Mouse (Mus musculus) neural tube, embryonic 15.5 days (tissue): ENCODE data around the gene Ppard. TPM values are rescaled to one million over a fixed set of nuclear protein-coding genes. Genes with fewer than 3 reads are reported as not detected.

Source experiments
- ATAC-seq: fragments of 200-750 bp; cut with Nextera tagmentation; 2 replicates; pipeline ENCODE4 v1.8.0; 2017; ENCODE audit warnings: mild to moderate bottlenecking, moderate TSS enrichment, moderate library complexity; ENCODE audit not compliant: low FRiP score
- H3K27ac ChIP-seq: fragments of 300-500 bp; sonication (generic); replicated peaks from 2 replicates; pipeline ENCODE4 v1.5.1; 2015; ENCODE audit warnings: mild to moderate bottlenecking, inconsistent platforms
- H3K27me3 ChIP-seq: fragments of 300-500 bp; sonication (generic); replicated peaks from 2 replicates; pipeline ENCODE4 v1.6.1; 2015; ENCODE audit warnings: inconsistent platforms
- H3K36me3 ChIP-seq: fragments of 300-500 bp; sonication (generic); 2 replicates; pipeline ENCODE4 v1.6.1; 2015; ENCODE audit warnings: inconsistent platforms
- H3K4me1 ChIP-seq: fragments of 300-500 bp; sonication (generic); 2 replicates; pipeline ENCODE4 v1.6.1; 2015; ENCODE audit warnings: inconsistent platforms
- H3K4me2 ChIP-seq: fragments of 300-500 bp; sonication (generic); 2 replicates; pipeline ENCODE4 v1.6.1; 2015; ENCODE audit warnings: inconsistent platforms, mild to moderate bottlenecking, moderate library complexity
- H3K4me3 ChIP-seq: fragments of 300-500 bp; sonication (generic); replicated peaks from 2 replicates; pipeline ENCODE4 v1.5.1; 2015; ENCODE audit warnings: mild to moderate bottlenecking, inconsistent platforms
- H3K9ac ChIP-seq: fragments of 300-500 bp; sonication (generic); replicated peaks from 2 replicates; pipeline ENCODE4 v1.6.1; 2015; ENCODE audit warnings: mild to moderate bottlenecking, inconsistent platforms
- H3K9me3 ChIP-seq: fragments of 300-500 bp; sonication (generic); replicated peaks from 2 replicates; pipeline ENCODE4 v1.6.1; 2016; ENCODE audit warnings: inconsistent platforms
- WGBS: fragments of 180-500 bp; shearing (Covaris S2); methylation state at CpG from one replicate; pipeline ENCODE4 v1.1.7; 2015; ENCODE audit warnings: mixed read lengths; 5-methylcytosine and 5-hydroxymethylcytosine counted together
- polyA plus RNA-seq: library from polyadenylated mRNA; unstranded; fragments of >200 nt; fragmentation: Nextera tagmentation; extraction: Ambion mirVana; gene quantifications from 2 replicates; pipeline ENCODE4 v1.2.1, GENCODE M21; 2015

Ppard gene
- polyA plus RNA-seq, 1 experiment from 2014 or later = 1.3 TPM

DNA sequence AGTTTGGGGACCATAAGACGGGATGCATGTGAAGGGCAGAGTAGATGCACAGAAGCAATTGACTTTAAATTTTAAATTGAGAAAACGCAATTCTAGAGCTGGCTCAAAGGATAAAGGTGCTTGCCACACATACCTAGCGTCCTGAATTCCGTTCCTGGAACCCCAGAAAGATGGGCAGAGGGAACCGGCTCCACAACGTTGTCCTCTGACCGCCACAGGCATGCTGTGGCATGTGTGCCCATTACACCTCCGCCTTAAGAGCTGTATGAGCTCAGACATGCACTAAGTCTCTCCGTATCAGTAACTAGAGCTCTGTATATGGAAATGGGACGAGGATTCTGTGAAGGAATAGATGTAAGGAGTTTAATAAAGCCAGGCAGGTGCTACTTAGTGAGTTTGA is 7.9 kb upstream of the Ppard start:
- Histone ChIP-seq H3K27me3 (no peaks in the 10 kb centered on the region), H3K9me3 (no peaks in the 10 kb centered on the region), H3K36me3 (no peaks in the 10 kb centered on the region), H3K4me1 (peaks cover 27% of the 10 kb centered on the region), H3K4me2 (no peak overlapping the region), H3K4me3 (no peak overlapping the region), H3K9ac (no peak overlapping the region), H3K27ac (peak overlapping the region; percentile 15; the same call in 1 of the 2 replicates)
- 89% methylated on average over 10 of the region's 10 CpGs for WGBS
- no peak for ATAC-seq

DNA sequence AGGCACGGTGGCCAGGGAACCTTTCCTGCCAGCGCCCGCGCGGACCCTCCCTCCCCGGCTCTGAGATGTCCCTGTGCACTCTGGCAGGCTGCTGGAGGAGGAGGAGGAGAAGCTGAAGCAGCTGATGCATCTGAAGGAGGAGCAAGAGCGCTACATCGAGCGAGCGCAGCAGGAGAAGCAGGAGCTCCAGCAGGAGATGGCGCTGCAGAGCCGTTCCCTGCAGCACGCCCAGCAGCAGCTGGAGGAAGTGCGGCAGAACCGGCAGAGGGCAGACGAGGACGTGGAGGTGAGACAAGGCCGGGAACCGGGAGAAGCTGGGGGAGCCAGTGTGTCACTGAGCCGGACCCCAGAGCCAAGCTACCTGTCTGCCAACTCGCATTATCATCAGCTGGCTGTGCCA is 6.5 kb upstream of the Ppard start:
- H3K9ac ChIP-seq = peak overlapping the region; percentile 28
- H3K36me3 ChIP-seq = no peaks in the 10 kb centered on the region
- ATAC-seq = peak; percentile 60
- H3K9me3 ChIP-seq = no peaks in the 10 kb centered on the region
- WGBS = 2% methylated on average over 21 of the region's 21 CpGs
- peak overlapping the region; percentile 32 for H3K4me3 ChIP-seq
- H3K27ac ChIP-seq = peak overlapping the region; percentile 71
- peaks cover 27% of the 10 kb centered on the region for H3K4me1 ChIP-seq
- no peaks in the 10 kb centered on the region for H3K27me3 ChIP-seq
- peak overlapping the region; percentile 59 for H3K4me2 ChIP-seq

DNA sequence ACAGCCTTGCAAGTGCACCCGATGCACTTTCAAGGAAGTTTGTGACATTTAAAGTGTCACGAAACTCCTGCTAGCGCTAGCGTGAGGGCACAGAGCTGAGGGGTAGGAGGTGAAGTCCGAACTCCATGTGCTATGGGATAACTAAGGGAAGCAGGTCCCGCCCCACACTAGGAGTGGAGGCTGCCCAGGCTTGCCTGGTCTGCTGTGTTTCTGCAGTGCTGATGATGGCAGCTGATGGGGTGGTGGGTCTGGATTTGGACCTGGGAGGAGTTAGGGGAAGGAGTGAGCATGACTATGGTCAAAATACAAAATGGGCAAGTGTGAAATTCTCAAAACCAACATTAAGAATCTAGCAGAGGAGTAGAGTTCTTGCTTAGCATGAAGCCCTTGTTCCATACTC is 2.0 kb upstream of the Ppard start:
- ATAC-seq = no peak
- WGBS = 84% methylated on average over 6 of the region's 6 CpGs

DNA sequence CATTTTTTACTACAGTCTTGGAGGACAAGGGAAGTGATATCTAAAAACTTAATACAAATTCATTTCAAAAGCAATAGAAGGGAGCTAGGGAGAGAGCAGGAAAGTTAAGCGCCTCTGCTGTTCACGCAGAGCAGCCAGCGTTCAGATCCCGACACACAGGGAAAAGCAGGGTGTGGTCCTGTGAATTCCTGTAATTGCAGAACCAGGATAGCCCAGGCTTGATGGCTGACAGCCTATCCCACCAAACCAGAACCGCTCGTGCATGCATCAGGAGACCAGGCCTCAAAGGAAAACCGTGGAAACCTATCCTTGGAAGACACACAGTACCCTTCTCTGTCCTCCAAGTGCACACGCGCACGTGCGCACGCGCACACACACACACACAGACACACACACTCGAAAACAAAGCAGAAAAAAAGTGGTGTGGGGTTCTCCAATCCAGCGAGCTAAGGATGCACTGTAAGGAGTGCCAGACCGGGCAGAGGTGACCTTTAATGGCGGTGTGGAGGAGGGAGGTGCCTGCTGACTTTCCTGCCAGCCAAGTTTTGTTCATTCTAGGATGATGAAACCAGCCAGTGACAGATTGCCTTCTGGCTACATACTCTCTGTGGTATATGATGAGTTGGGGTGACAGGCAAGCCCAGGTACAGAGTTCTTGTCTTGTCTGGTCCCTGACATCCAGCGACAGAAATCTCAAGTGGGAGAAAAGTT is 1.3 kb upstream of the Ppard start:
- no peak for ATAC-seq
- WGBS = 87% methylated on average over 18 of the region's 18 CpGs
- no peak overlapping the region for H3K4me2 ChIP-seq

More for the DNA sequence above, 2.0 kb upstream of the Ppard start:
- Histone ChIP-seq H3K27me3 (no peaks in the 10 kb centered on the region), H3K4me2 (no peak overlapping the region), H3K36me3 (no peaks in the 10 kb centered on the region), H3K27ac (no peak overlapping the region), H3K4me3 (no peak overlapping the region), H3K9me3 (no peaks in the 10 kb centered on the region), H3K4me1 (peaks cover 32% of the 10 kb centered on the region), H3K9ac (no peak overlapping the region)

DNA sequence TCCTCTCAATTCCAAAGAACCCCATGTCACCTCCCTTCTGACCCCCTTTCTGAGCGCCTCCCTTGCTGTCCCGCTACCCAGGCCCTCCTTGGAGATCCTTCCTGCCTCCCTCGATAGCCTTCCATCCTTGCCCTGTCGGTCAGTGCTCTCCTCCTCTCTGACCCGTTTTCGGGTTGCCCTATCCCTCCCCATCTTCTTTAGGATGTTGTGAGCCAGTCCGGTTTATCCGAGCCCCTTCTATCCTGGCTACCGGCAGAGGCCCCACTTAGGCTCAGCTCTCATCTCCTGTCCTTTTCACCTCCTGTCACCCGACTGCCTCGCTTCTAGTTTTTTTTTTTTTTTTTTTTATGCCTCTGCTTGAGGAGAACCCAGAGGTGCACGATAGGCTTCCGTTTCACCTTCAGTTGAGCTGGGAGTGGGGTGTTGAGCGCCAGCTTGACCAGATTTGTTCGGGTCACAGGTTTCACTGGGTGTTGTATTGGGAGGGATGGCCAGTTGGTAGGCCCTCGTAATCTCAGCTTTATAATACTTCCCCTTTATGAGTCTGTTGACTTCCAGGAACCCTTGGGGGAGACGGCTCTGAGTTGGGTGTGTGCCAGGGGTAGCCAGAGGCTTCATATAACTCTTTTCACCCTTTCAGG is 711 bp downstream of the Ppard start:
- peak overlapping the region; percentile 92 for H3K4me2 ChIP-seq
- 2% methylated on average over 17 of the region's 17 CpGs for WGBS
- H3K9ac ChIP-seq = peak overlapping the region; percentile 74
- H3K36me3 ChIP-seq = no peaks in the 10 kb centered on the region
- H3K27me3 ChIP-seq = no peaks in the 10 kb centered on the region
- H3K9me3 ChIP-seq = no peaks in the 10 kb centered on the region
- ATAC-seq = no peak
- H3K4me1 ChIP-seq = peaks cover 40% of the 10 kb centered on the region
- peak overlapping the region; percentile 72 for H3K4me3 ChIP-seq
- H3K27ac ChIP-seq = peak overlapping the region; percentile 80

More for the DNA sequence above, 1.3 kb upstream of the Ppard start:
- no peaks in the 10 kb centered on the region for H3K36me3 ChIP-seq
- H3K9me3 ChIP-seq = no peaks in the 10 kb centered on the region
- no peak overlapping the region for H3K9ac ChIP-seq
- H3K4me1 ChIP-seq = peaks cover 28% of the 10 kb centered on the region
- H3K27me3 ChIP-seq = no peaks in the 10 kb centered on the region
- H3K27ac ChIP-seq = no peak overlapping the region
- H3K4me3 ChIP-seq = no peak overlapping the region

DNA sequence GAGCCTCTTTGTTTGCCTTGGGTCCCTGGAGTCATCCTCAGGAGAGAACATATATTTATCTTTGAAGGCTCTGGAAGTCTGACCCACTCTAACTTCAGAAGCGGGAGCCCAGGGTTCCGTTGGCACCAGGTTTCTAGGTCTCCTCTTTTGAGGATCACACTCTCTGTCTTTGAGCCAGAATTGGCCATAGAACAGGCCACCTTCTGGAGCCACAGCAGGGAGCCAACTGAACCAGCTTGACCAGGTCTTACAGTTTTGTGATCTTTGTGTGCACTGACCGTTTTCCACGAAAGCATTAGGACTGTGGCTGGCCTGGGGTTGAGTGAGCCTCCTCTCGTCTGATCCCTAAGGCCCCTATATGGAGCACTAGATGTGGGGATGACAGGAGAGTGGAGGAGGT is 2.1 kb downstream of the Ppard start:
- no peak overlapping the region for H3K4me3 ChIP-seq
- peak overlapping the region; percentile 92 for H3K4me2 ChIP-seq
- H3K36me3 ChIP-seq = no peaks in the 10 kb centered on the region
- no peak overlapping the region for H3K9ac ChIP-seq
- WGBS = 86% methylated on average over 5 of the region's 5 CpGs
- peaks cover 40% of the 10 kb centered on the region for H3K4me1 ChIP-seq
- ATAC-seq = no peak
- no peaks in the 10 kb centered on the region for H3K27me3 ChIP-seq
- H3K27ac ChIP-seq = no peak overlapping the region
- H3K9me3 ChIP-seq = no peaks in the 10 kb centered on the region

DNA sequence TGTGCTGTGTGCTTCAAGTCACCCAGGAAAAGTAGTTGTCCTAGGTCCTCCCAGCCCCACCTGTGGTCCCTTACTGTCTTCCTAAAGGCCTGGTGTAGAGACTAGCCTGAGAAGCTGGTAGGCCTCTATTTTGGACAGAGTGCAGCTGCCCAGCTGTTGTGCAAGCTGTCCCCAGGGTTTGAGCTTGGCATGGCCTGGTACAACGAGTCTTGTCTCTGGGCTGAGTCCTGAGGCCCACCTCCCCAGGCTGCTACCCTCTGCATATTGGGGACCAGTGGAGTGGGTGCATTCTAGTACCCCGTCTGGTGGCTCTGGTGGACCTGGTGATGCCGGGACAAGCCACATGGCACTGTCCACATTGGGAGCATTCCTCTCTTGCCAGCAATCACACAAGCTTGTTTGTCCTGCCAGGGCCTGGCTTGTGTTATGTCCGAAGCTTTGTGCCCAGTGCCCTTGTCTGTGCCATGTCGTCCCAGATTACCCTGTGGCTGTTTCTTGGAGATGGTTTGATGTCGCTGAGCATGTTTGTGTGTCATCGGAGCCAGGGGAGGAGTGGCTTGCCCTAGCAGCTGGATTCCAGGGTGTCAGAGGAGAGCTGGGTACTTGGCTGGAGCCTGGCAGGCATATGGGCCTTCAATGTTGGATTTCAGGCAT is 3.6 kb downstream of the Ppard start:
- H3K27ac ChIP-seq = peak overlapping the region; percentile 18; the same call in 1 of the 2 replicates
- 78% methylated on average over 7 of the region's 7 CpGs for WGBS
- H3K36me3 ChIP-seq = no peaks in the 10 kb centered on the region
- peaks cover 40% of the 10 kb centered on the region for H3K4me1 ChIP-seq
- no peak for ATAC-seq
- no peak overlapping the region for H3K4me2 ChIP-seq
- H3K27me3 ChIP-seq = no peaks in the 10 kb centered on the region
- no peaks in the 10 kb centered on the region for H3K9me3 ChIP-seq
- H3K9ac ChIP-seq = no peak overlapping the region
- no peak overlapping the region for H3K4me3 ChIP-seq

DNA sequence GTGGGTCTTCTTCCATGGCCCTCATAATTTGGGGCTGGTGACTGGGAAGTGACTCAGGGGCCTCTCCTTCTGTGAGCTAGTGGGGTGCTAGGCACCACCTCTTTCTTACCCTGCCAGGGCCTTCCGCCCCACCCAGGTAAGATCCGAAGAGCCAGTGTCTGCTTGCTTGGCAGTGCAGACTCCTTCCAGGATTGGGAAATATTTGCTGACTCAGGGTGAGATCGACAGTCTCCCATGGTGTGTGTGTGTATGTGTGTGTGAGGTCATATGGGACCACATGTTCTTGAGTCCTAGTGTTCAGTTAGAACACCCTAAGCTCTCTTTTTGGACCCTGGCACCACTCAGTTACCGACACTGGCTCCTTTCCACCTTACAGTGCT is 4.1 kb downstream of the Ppard start:
- 0 out of 2 replicates have a peak overlapping the region, but pooled peaks have one; percentile 5 for H3K9ac ChIP-seq
- peaks cover 40% of the 10 kb centered on the region for H3K4me1 ChIP-seq
- H3K27ac ChIP-seq = peak overlapping the region; percentile 23; the same call in 1 of the 2 replicates
- no peak overlapping the region for H3K4me2 ChIP-seq
- 86% methylated on average over 4 of the region's 4 CpGs for WGBS
- H3K27me3 ChIP-seq = no peaks in the 10 kb centered on the region
- H3K9me3 ChIP-seq = no peaks in the 10 kb centered on the region
- no peak overlapping the region for H3K4me3 ChIP-seq
- no peak for ATAC-seq
- H3K36me3 ChIP-seq = no peaks in the 10 kb centered on the region

DNA sequence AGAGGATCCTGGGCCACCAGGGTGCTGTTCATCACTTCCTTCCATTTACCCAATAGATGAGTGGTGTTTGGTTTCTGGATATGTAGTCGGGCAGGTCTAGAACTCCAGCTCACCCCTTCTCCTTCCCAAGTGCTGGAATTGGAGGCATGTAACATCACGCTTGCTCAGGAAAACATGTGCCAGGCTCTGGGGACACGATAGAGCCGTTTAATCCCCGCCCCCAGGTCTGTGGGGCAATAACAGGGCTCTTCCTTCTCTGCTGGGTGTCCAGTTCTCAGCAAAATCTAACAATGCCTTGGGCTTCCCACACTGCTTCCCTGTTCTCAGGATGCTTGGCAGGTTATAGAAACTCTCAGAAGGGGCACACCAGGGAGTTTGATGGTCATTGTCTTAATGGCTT is 4.9 kb downstream of the Ppard start:
- Histone ChIP-seq H3K36me3 (no peaks in the 10 kb centered on the region), H3K4me1 (peaks cover 40% of the 10 kb centered on the region), H3K27ac (0 out of 2 replicates have a peak overlapping the region, but pooled peaks have one; percentile 23), H3K9ac (no peak overlapping the region), H3K4me2 (no peak overlapping the region), H3K27me3 (no peaks in the 10 kb centered on the region), H3K9me3 (no peaks in the 10 kb centered on the region), H3K4me3 (no peak overlapping the region)
- ATAC-seq = no peak
- WGBS = 34% methylated on average over 5 of the region's 5 CpGs

DNA sequence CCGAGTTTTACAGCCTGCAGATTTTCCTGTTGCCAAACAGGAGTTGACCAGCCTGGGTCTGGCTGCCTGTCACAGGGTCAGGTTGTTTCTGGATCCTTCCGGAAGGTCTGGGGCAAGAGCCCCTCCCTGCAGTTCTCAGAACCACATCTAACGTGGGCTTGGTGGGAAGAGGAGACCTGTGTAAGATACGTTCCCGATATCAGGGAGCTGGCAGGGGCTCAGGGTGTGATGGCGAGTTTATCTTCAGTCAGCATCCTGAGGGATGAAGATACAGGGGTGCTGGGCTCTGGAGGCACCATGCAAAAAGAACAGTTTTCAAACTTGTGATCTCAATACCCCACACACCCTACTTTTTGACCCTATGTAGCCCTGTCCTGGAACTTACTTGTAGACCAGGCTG is 5.4 kb downstream of the Ppard start:
- Histone ChIP-seq H3K4me1 (peaks cover 40% of the 10 kb centered on the region), H3K4me3 (no peak overlapping the region), H3K9ac (no peak overlapping the region), H3K27ac (no peak overlapping the region), H3K4me2 (no peak overlapping the region), H3K27me3 (no peaks in the 10 kb centered on the region), H3K9me3 (no peaks in the 10 kb centered on the region), H3K36me3 (no peaks in the 10 kb centered on the region)
- 73% methylated on average over 6 of the region's 6 CpGs for WGBS
- no peak for ATAC-seq

DNA sequence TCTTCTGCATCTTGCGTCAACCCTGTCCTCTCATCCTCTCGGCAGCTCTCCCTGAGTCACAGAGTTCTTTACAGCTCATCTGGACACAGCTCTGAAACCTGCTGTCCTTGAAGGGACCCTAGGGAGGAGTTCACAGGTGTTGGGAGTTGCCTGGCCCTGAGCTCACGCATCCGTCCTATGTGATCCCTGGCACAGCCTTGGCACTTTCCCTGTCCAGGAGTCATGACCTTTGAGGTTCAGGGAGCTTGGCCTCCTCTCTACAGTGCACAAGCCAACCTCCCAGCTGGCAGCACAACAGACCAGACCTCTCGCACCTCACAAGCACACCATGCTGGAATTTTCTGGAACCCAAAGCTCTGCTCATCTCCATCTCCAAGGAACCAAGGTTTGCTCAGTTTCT is 8.3 kb downstream of the Ppard start:
- Histone ChIP-seq H3K4me2 (no peak overlapping the region), H3K4me3 (no peak overlapping the region), H3K27ac (no peak overlapping the region), H3K36me3 (no peaks in the 10 kb centered on the region), H3K27me3 (no peaks in the 10 kb centered on the region), H3K9ac (no peak overlapping the region), H3K9me3 (no peaks in the 10 kb centered on the region), H3K4me1 (peaks cover 43% of the 10 kb centered on the region)
- 95% methylated on average over 5 of the region's 5 CpGs for WGBS
- no peak for ATAC-seq

DNA sequence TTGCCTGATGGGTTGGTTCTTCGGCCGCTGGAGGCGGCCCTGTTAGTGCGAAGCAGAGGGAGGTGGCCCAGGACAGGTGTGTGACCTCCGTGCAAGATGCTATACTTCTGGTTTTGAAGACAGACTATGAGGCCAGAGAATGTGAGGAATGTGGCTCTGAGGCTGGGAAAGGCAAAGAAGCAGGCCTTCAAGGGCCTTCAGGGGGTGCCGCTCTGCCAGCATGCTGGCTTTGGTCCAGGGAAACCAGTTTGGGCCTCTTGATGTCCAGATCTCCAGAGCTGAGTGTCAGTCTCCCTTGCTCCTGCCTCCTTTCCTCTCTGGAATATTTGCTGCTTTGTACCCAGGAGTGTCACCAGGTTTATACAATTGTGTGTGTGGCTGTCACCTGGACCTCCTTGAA is 9.8 kb downstream of the Ppard start:
- no peaks in the 10 kb centered on the region for H3K27me3 ChIP-seq
- H3K9ac ChIP-seq = no peak overlapping the region
- H3K4me2 ChIP-seq = no peak overlapping the region
- no peak for ATAC-seq
- no peak overlapping the region for H3K4me3 ChIP-seq
- no peak overlapping the region for H3K27ac ChIP-seq
- H3K4me1 ChIP-seq = peaks cover 36% of the 10 kb centered on the region
- no peaks in the 10 kb centered on the region for H3K9me3 ChIP-seq
- WGBS = 78% methylated on average over 6 of the region's 6 CpGs
- H3K36me3 ChIP-seq = no peaks in the 10 kb centered on the region
